Mouse (Mus musculus): ENCODE measurements around the gene Sema4a. TPM values are rescaled to one million over a fixed set of nuclear protein-coding genes. Genes with fewer than 3 reads are reported as not detected.

Gene Sema4a
- total RNA-seq, 1 experiment from 2014 or later, result 176 TPM

DNA sequence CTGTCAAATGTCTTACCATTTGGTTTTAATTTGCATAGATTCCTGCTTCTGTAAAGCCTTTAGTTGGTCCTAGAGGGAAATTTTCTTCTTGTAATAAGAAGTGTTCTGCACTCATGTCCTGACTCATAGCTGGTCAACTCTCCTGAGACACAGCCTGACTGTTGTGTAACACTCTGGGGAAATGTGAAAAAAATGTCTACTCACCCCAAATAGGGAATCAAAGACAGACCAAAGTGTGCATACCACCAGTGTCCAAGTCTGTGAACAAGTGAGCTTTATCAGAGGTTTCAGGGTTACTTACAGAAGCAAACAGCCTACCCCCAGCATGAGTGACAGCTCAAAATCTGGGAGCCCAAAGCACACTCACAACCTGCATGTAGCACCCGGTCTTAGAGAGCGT, 4.1 kb upstream of the Sema4a start:
- peak; percentile 73 for ATAC-seq (ENCODE audit: extremely low read depth, insufficient number of reproducible peaks, low FRiP score, poor library complexity, severe bottlenecking)

DNA sequence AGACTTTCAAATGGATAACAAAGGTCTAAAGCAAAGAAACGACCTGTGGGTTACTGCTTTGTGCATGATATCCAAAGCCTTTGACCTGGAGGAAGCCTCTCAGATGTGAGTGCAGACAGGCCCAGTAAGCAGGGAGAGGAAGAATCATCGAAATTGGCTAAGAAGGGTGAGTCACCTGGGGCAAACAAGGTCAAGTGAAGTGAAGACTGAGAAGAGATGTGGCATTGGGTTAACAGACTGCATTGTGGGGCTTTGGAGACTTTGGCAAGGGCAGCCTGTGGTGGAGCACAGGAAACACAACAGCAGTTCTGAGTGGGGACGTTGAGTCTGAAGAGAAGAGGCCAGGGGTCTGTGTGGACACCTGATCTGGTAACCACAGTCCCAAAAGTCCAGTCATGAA, 3.4 kb upstream of the Sema4a start:
- ATAC-seq (ENCODE audit: extremely low read depth, insufficient number of reproducible peaks, low FRiP score, poor library complexity, severe bottlenecking), result 0 out of 2 replicates have a peak, but pooled peaks have one; percentile 40

DNA sequence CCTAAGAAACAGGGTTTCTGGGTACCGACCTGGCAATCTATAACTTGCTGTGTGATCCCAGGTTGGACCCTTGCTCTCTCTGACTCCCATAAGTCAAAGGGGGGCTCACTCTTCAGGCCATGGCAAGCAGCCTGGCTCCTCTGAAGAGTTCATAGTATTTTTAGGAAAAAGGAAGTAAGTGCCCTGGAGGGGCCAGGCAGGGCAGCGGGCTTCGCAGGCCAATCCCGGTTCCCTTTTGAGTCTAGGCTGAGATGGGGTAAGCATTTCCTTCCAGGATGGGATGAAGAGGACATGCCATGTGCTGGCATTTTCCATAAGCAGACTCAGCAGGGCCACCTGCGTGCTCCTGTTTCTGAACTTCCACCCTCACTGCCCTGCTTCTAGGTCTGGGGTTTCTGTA, 953 bp downstream of the Sema4a start:
- ATAC-seq (ENCODE audit: extremely low read depth, insufficient number of reproducible peaks, low FRiP score, poor library complexity, severe bottlenecking), result no peak

DNA sequence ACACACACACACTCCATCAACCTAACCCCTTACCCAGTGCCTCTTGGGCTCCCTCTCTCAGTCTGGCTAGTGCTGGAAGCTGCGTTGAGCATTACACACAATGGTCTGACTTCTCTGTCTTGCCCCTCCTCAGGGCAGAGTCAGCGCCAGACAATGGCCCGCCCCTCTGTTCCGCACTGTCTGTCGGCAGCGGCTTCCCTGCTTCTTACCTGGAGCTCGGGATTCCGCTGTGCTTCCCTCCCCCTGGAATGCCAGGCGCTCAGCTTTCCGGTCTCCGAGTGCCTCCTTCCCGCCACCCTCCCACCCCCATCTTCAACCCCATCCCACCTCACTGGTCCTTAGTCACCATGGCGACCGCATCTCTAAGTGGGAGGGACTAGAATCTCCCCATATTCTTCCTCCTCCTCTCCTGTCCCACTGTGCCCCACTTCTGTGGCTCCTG, 2.2 kb downstream of the Sema4a start:
- ATAC-seq (ENCODE audit: extremely low read depth, insufficient number of reproducible peaks, low FRiP score, poor library complexity, severe bottlenecking), result no peak

DNA sequence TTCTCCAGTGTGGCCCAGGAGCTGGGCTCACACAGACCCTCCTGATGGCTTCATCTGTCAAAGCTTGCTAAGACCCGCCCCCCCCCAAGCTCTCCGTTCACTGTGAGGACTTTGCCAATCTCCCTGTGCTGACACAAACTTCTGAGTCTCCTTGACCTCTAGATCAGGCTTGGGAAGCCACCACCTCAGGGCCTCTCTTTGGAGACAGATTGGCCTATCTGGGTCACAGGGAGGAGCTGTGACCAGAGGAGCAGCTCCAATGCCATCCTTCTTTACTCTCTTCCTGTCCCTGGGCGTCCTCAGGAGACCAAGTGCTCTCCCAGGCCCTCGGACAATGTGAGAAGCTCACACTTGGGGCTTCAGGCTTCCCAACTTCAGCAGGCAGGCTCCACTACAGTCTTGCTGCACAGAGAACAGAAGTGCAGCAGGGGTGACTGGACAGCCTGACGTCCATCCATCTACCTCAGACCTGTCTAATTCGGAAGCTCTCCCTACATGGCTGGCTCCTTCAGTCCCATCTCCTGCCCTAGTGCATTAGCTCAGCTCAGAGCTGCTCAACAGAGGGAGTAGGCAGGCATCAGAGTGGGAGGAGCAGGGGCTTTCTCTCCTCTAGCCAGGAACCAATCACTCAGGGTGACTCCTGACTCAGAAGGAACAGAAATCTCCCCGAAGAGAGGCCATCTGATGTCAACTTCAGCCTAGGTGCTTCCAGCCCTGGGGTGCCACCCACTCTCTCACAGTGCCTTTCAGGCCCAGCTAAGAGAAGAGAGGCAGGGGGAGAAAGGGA, 4.0 kb downstream of the Sema4a start:
- ATAC-seq (ENCODE audit: extremely low read depth, insufficient number of reproducible peaks, low FRiP score, poor library complexity, severe bottlenecking), result no peak

DNA sequence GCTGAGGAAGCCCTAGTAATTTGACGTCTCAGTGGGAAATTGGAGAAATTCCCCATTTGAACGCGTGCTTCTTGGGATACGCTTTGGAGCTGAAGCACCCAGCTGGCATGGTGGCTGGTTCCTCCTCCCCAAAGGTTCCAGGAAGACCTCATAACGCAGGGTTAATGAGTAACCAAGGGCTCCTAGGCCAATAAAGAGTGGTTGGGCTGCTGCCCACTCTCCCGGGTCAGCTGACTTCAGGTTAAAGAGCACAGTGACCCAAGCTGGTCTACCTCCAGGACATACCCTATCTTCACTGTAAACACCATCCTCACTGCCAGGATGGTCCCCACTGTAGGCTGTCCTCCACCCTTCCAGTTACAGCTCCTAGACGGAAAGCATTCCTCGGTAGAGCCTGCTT, 4.7 kb downstream of the Sema4a start:
- no peak for ATAC-seq (ENCODE audit: extremely low read depth, insufficient number of reproducible peaks, low FRiP score, poor library complexity, severe bottlenecking)

DNA sequence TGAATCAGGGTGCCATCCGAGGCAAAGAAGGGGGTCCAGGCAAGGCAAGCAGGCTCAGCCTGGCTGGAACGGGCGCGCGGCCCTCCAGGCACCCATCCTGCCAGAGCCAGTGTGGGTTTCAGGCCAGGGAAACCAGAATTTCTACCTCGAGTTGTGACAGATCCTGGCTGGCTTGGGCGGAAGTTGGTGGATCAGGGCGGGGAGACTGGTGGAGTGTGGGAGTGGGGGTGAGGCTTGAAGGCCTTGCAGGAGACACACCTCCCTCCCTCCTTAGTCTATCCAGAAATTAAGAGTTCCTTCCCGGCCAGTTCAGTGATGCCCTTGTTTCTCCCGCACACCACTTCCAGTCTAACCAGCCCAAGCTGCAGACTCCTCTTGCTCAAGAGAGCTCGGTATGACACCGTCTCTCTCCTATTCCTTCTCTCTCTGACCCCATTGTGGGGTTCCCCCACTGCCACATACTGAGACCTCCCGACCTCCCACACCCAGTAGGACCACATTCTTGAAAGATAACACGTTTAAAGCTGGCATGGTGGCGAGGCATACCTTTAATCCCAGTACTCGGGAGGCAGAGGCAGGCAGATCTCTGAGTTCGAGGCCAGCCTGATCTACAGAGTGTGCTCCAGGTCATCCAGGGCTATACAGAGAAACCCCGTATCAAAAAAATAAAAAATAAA, 5.3 kb downstream of the Sema4a start:
- ATAC-seq (ENCODE audit: extremely low read depth, insufficient number of reproducible peaks, low FRiP score, poor library complexity, severe bottlenecking), result no peak

DNA sequence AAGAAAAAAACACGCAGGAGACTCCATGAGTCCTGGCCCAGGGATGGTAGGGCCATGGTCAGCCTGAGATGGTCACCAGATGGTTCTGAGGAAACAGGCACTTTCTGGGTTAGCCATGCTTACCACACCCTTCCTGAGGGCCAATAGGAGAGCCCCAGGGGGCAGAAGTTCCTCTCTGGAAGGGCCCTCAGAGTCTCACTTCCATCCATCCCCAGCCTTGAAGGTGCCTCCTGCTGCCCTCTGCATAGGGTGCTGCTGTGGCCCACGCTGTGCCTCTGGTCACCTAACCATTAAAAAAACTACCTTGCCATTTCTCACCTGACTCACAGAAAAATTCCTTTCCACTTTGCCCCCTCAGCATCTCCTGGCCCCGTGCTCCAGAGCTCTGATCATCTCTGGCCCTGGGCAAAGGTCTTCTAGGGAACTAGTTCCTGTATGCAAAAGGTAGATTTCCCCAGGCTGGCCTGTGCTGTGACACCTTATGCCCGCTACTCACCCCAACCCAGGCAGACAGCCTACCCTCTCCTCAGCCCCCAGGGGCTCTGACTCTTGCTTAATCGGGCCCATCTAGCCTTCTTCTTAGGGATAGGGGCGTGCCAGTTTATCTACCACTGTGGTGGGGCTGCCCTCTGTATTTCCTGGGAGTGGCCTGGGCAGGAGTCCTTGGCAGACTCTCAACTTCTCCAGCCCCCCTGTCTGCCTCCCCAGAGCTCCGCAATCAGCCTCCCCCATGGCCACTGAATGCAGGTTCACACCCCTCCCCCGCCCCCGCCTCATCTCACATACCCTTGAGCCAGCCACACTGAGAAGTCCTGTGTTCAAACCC, 6.0 kb downstream of the Sema4a start:
- ATAC-seq (ENCODE audit: extremely low read depth, insufficient number of reproducible peaks, low FRiP score, poor library complexity, severe bottlenecking), result peak; percentile 43; the same call in 1 of the 2 replicates

DNA sequence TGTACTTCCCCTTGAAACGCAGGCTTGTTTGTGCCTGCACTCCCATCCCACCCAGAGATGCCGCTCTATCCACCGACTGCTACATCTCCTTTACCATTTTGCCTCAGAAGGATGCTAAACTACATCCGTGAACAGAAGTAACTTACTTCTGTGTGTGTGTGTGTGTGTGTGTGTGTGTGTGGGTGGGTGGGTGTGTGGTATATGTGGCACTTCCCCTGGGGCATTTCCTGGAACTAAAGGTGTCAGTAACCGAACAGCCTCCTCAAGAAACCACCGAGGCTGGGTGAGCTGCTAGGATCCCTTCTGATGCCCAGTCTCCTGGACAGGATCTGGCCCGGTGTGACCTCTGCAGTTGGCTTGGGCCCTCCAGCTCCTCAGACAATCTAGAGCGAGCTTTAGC, 7.0 kb downstream of the Sema4a start:
- ATAC-seq (ENCODE audit: extremely low read depth, insufficient number of reproducible peaks, low FRiP score, poor library complexity, severe bottlenecking), result peak; percentile 33; the same call in 1 of the 2 replicates

DNA sequence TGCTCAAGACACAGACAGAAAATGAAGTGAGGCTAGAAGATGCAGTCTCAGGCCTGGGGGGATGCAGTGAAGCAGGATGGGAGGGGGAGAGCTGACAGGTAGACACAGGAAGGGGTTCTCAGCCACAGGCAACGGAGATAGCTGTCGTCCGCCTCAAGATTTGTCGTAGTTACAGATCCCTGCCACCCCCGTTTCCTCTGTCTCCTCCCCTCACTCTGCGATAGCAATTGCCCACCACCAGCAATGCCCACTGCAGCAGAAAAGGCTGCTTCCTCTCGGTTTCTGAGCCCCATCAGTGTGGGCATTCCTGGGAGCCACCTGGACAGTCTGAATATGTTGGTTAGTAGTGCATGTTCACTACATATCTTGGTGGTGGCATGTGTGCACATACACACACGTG, 7.6 kb downstream of the Sema4a start:
- ATAC-seq (ENCODE audit: extremely low read depth, insufficient number of reproducible peaks, low FRiP score, poor library complexity, severe bottlenecking), result no peak

DNA sequence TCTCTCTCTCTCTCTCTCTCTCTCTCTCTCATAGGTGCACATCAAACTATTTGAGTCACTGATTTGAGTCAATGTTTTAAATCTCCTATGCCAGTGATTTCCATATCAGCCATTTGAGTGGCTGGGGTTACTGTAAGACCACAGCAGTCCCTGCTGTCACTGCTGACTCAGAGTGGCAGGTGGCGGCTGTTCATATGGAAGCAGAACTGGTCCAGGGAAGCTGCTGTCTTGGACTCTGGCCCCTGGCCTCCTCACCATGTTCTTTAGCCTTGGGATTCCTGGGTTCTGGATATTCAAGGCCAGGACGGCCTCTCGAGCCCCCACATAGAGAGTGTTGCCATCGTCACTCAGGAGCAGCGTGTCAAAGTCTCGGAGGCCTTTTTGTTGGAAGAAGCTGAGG, 8.3 kb downstream of the Sema4a start:
- no peak for ATAC-seq (ENCODE audit: extremely low read depth, insufficient number of reproducible peaks, low FRiP score, poor library complexity, severe bottlenecking)

DNA sequence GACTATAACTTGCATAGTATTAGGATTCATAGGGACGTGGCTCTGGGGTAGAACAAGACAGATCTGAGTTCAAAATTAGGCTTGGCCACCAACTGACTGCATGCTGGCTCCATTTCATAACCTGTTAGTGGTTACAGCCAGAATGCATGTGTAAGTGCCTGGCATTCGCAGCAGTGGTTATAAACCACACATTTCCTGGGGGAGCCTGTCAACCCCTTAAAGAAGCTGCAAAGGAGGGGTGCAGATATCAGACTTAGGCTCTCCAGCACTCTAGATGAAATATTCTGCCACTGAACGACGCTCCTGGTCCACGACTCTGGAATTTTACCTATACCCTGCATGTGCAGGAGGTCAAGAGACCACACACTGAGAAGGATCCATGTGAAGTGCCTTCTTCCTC, 8.7 kb downstream of the Sema4a start:
- ATAC-seq (ENCODE audit: extremely low read depth, insufficient number of reproducible peaks, low FRiP score, poor library complexity, severe bottlenecking), result no peak

DNA sequence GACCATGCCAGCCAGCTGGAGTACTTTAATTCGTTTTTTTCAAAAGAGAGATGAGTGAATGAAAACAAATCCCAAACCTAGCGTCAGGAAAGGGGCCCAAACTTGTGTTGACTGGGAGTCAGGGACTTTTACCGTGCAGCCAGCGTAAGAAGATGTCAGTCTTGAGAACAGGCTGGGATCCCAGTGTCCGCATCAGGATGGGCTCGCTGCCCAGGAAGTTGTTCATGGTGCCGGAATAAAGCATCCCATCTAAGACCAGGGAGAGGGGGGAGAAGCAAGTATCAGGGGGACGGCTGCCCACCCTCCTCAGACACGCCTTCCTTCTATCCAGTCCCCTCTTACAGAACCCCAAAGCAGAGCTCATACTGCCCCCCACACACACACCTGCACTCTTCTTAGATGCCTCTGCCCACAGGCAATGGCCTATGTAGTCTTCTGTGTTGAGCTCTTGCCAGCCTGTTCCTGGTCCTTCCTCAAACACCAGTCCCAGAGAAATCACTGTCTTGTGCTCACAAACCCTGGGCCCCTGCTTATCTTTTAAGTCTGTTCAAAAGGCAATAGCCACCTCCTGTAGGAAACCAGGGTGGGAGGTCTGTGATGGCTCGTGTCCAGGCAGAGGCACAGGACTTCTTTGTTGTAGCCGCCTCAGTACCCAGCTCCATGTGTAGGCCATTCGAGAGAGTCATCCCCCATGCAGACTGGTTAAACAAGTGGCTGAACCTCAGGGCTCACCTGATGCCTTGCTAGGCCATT, 10.4 kb downstream of the Sema4a start:
- no peak for ATAC-seq (ENCODE audit: extremely low read depth, insufficient number of reproducible peaks, low FRiP score, poor library complexity, severe bottlenecking)

DNA sequence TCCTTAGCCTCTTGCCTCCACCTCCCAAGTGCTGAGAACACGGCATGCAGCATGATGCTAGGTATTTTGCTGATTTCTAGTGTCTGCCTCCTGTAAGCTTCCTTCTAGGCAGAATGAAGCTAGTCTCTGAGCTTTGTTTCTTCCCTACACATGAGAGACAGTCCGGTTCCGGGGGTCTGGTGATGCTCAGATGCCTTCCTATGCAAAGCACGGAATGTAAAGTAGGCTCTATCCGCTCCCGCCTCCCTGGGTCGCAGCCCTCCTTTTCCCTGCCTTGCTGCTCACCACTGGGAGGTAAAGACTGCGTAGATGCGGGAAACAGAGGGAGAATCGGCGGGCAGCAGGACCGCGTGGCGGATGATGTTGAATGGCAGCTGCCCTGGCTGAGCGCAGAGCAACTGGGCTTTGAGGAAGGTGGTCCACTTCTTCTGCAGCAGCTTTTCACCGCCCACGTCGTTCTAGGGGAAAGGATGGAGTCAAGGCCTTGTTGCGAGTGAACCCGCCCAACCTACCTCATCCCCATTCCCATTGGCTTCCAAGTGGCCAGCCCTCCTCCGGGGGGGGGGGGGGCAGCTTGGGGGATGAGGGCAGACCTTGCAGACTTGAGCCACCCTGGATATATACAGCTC, 11.5 kb downstream of the Sema4a start:
- no peak for ATAC-seq (ENCODE audit: extremely low read depth, insufficient number of reproducible peaks, low FRiP score, poor library complexity, severe bottlenecking)

DNA sequence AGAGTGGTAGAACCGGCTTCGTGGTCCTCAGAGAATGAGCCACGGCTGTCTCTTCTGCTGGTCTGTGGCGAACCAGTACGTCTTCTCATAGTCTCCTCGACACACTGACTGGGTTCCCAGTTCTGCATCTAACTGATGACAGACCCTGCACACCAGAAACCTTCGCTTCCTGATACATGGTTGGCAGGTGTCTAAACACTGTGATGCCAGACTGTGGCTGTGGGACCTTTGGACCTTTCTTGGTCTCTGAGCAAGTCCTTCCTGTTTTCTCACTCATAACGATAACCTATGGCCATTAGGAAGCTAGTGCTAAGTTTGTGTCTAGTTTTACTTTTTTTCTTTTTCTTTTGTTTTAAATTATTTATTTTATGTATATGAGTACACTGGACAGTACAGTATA, 12.5 kb downstream of the Sema4a start:
- ATAC-seq (ENCODE audit: extremely low read depth, insufficient number of reproducible peaks, low FRiP score, poor library complexity, severe bottlenecking), result no peak

DNA sequence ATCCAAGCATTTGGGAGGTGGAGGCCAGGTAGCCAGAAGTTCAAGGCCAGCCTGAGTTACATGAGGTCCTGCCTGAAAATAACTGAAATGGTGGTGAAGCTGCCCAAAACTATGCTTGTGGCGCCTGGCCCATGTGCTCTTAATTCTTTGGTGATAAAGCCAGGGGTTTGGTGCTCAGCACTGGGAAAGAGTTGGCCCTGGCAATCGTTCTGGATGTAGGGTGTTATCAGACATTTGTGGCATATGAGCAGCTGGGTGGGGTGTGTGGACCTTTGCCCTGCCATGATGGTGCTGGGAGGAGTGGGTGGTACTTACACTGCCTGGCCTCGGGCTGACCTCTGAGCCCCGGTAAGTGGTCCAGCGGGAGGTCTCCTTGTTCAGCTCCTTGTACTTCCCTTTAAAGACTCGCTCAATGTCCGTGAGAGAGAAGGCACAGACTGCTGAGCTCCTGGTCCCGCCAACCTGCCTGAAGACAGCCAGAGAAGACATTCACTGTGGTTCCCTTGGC, 13.3 kb downstream of the Sema4a start:
- ATAC-seq (ENCODE audit: extremely low read depth, insufficient number of reproducible peaks, low FRiP score, poor library complexity, severe bottlenecking), result no peak

DNA sequence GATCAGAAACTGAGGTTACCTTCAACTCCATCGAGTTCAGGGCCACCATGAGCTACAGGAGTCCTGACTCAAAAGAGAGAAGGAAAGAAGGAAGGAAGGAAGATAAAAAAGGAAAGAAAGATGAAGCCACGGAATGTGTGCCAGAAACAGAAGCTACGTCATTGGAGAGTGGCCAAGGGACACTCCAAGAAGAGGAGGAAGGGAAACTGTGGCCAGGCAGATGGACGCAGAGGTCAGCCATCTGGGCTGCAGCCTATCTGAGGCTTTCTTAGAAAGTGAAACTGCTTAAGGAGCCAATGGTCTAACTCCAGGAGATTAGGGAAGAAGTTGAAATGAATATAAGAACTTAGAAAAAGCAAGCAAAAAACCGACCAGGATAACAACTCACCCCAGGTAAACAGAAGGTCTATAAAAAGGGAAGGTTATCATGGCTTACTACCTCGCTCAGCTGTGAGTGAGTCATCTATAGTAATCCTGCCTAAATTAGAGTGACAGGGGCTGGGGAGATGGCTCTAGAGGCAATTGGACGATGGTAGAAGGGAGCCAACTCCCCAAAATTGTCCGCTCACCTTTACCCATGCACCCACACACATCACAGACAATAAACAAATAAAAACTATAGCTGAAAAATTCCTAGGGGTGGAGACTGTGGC, 14.4 kb downstream of the Sema4a start:
- ATAC-seq (ENCODE audit: extremely low read depth, insufficient number of reproducible peaks, low FRiP score, poor library complexity, severe bottlenecking), result no peak

DNA sequence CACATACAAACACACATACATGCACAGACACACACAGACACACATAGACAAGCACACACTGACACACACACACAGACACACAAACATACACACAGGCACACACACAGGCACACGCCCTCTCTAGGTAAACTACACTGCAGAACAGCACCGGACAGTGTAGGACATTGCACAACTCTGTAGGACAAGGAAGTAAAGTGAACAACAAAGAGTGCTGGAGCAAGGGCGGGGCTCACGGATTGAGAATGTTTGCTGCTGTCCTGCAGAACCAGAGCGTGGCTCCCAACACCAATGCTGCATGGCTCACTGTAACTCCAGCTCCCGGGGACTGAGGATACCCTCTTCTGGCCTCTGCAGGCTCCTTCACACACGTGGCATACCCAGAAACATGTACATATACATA, 18.1 kb downstream of the Sema4a start:
- peak; percentile 75 for ATAC-seq (ENCODE audit: extremely low read depth, insufficient number of reproducible peaks, low FRiP score, poor library complexity, severe bottlenecking)
